Mouse (Mus musculus): ENCODE data around the gene Hgd. TPM values are rescaled to one million over a fixed set of nuclear protein-coding genes. Genes with fewer than 3 reads are reported as not detected.

Gene Hgd
- polyA plus RNA-seq (2012; rRNA removed) (0.20 and 0.40 TPM in 2 replicates), polyA plus RNA-seq (2014; fragmentation: Nextera tagmentation; extraction: Ambion mirVana) (0.12 TPM in 1 of 2 replicates, not detected in the other)

DNA sequence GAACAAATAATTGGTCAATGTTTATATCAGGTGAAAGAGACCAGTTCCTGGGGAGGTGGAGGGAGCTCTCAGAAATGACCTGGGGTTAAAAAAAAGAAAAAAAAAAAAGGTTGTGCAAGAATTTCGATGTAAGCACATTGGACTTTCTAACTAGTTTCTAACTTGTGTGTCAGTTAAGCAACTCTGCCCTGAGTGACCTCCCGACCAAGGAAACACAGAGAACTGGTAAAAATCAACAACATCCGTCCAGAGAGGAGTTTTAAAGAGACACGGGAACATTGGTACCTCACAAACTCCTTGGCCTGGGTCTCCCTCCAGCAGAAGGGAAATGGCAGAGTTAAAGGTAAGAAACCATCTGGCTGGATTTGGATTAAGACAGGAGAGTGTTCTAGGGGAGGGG, at the start of gene Hgd:
Gene Hgd (plus strand): TSS at position 160 of the 400 bp plus-strand sequence.
- TF ChIP-seq POLR2A (IDR thresholded peaks at IDR 0.05; ENCODE audit: borderline replicate concordance, extremely low read depth, insufficient read depth, insufficient read length) = no peak
- no peak within 1 kb of the TSS for H3K9ac ChIP-seq (ENCODE audit: low read depth, low read length, severe bottlenecking)
- H3K4me1 ChIP-seq (ENCODE audit: control insufficient read depth, insufficient read depth, low read length) = peaks cover 13% of the 10 kb centered on the region
- no peak within 1 kb of the TSS for H3K4me2 ChIP-seq (replicated peaks; ENCODE audit: low read depth, low read length, severe bottlenecking)
- H3K9me3 ChIP-seq (ENCODE audit: control insufficient read depth, low read length) = no peaks in the 10 kb centered on the region
- H3K36me3 ChIP-seq (ENCODE audit: control insufficient read depth, insufficient read depth, low read length) = no peaks in the 10 kb centered on the region
- H3K27ac ChIP-seq (replicated peaks; ENCODE audit: low read depth, low read length) = no peak within 1 kb of the TSS
- no peak for ATAC-seq (ENCODE audit: low FRiP score, low read depth)
- no peaks in the 10 kb centered on the region for H3K27me3 ChIP-seq (ENCODE audit: control insufficient read depth, insufficient read depth, low read length)
- no peak for DNase-seq (ENCODE audit: low spot score)
- no peak within 1 kb of the TSS for H3K4me3 ChIP-seq (replicated peaks; ENCODE audit: low read length)
- WGBS = 55% methylated on average over 4 of the region's 4 CpGs

DNA sequence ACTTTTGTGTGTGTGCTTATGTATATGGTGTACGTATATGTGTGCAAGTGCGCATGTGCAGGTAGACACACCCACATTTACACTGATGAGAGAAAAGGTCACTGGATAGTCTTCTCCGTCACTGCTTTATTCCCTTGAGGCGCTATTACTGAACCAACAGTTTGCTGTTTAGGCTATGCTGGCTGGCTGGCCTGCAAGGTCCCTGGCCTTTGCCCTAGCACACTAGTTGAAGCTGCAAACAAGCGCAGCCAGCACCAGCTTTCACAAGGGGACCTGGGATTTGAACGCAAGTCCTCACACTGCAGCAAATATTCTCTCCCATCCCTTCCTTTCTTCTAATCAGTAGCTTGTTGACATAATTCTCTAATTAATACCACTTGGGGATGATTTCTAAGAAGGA, 49.8 kb upstream of the Hgd start:
- Histone ChIP-seq H3K27me3 (ENCODE audit: control insufficient read depth, insufficient read depth, low read length) (no peaks in the 10 kb centered on the region), H3K36me3 (ENCODE audit: control insufficient read depth, insufficient read depth, low read length) (peaks cover 18% of the 10 kb centered on the region), H3K9me3 (ENCODE audit: control insufficient read depth, low read length) (no peaks in the 10 kb centered on the region), H3K9ac (ENCODE audit: low read depth, low read length, severe bottlenecking) (no peak overlapping the region), H3K27ac (replicated peaks; ENCODE audit: low read depth, low read length) (no peak overlapping the region), H3K4me1 (ENCODE audit: control insufficient read depth, insufficient read depth, low read length) (no peaks in the 10 kb centered on the region), H3K4me3 (replicated peaks; ENCODE audit: low read length) (no peak overlapping the region), H3K4me2 (replicated peaks; ENCODE audit: low read depth, low read length, severe bottlenecking) (no peak overlapping the region)
- 86% methylated on average over 6 of the region's 6 CpGs for WGBS
- no peak for TF ChIP-seq POLR2A (IDR thresholded peaks at IDR 0.05; ENCODE audit: borderline replicate concordance, extremely low read depth, insufficient read depth, insufficient read length)
- ATAC-seq (ENCODE audit: low FRiP score, low read depth) = no peak
- no peak for DNase-seq (ENCODE audit: low spot score)

DNA sequence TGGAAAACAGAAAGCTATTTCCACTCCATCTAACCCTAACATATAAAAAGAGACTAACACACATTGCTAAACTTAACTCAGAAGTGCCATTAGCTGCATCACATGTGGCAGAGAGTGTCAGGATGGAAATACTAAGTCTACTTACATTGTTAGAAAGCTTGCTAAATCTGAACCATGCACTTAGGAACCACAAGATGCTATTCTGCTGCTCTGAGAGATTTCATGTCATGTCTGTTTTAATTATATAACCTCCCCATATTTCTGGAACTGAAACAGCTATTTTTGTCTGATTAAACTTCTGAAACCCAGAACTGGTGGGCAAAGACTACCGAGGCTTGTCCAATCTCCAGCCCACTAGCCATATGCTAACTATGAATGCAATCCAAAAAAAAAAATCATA, 47.9 kb upstream of the Hgd start:
- H3K9ac ChIP-seq (ENCODE audit: low read depth, low read length, severe bottlenecking) = no peak overlapping the region
- H3K27me3 ChIP-seq (ENCODE audit: control insufficient read depth, insufficient read depth, low read length) = no peaks in the 10 kb centered on the region
- H3K4me3 ChIP-seq (replicated peaks; ENCODE audit: low read length) = no peak overlapping the region
- H3K4me1 ChIP-seq (ENCODE audit: control insufficient read depth, insufficient read depth, low read length) = no peaks in the 10 kb centered on the region
- WGBS = 97% methylated on average over 1 of the region's 1 CpGs
- TF ChIP-seq POLR2A (IDR thresholded peaks at IDR 0.05; ENCODE audit: borderline replicate concordance, extremely low read depth, insufficient read depth, insufficient read length) = no peak
- peaks cover 23% of the 10 kb centered on the region for H3K36me3 ChIP-seq (ENCODE audit: control insufficient read depth, insufficient read depth, low read length)
- no peak for DNase-seq (ENCODE audit: low spot score)
- H3K27ac ChIP-seq (replicated peaks; ENCODE audit: low read depth, low read length) = no peak overlapping the region
- no peak overlapping the region for H3K4me2 ChIP-seq (replicated peaks; ENCODE audit: low read depth, low read length, severe bottlenecking)
- no peak for ATAC-seq (ENCODE audit: low FRiP score, low read depth)
- H3K9me3 ChIP-seq (ENCODE audit: control insufficient read depth, low read length) = no peaks in the 10 kb centered on the region

DNA sequence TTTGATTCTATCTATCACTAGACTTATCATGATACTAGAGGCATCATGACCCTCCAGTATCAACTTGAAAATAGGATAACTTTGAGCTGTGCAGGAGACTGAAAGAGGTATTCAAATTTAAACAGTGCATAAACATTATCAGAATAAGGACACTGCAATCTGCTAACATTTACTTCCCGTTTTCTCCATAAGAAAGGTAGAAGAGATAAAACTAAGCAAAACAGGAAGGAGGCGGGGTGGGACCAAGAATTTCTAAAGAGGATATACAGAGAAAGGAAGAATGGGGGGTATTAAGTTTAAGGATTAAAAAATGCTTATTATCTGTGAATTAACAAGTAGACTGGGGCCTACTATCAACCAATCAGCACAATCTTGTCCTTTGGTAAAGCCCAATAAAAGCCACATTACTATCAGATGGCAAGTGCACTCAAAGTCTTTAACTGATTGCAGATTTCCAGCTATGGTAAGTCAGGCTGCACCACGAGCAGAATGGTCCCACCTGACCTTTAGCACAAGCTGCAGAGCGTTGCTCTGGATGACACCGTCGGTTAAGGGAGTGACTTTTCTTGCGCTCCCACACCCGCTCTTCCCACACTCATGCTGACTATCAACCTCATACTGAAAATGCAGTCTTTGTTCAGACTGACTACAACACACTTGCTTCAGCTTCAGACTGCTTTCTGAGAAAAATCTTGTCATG, 46.4 kb upstream of the Hgd start:
- H3K27ac ChIP-seq (replicated peaks; ENCODE audit: low read depth, low read length) = no peak overlapping the region
- H3K36me3 ChIP-seq (ENCODE audit: control insufficient read depth, insufficient read depth, low read length) = peaks cover 23% of the 10 kb centered on the region
- no peaks in the 10 kb centered on the region for H3K9me3 ChIP-seq (ENCODE audit: control insufficient read depth, low read length)
- H3K27me3 ChIP-seq (ENCODE audit: control insufficient read depth, insufficient read depth, low read length) = no peaks in the 10 kb centered on the region
- DNase-seq (ENCODE audit: low spot score) (no peak), ATAC-seq (ENCODE audit: low FRiP score, low read depth) (no peak)
- H3K4me3 ChIP-seq (replicated peaks; ENCODE audit: low read length) = no peak overlapping the region
- 84% methylated on average over 8 of the region's 8 CpGs for WGBS
- no peak overlapping the region for H3K9ac ChIP-seq (ENCODE audit: low read depth, low read length, severe bottlenecking)
- H3K4me1 ChIP-seq (ENCODE audit: control insufficient read depth, insufficient read depth, low read length) = peaks cover 1% of the 10 kb centered on the region
- TF ChIP-seq POLR2A (IDR thresholded peaks at IDR 0.05; ENCODE audit: borderline replicate concordance, extremely low read depth, insufficient read depth, insufficient read length) = no peak
- no peak overlapping the region for H3K4me2 ChIP-seq (replicated peaks; ENCODE audit: low read depth, low read length, severe bottlenecking)

DNA sequence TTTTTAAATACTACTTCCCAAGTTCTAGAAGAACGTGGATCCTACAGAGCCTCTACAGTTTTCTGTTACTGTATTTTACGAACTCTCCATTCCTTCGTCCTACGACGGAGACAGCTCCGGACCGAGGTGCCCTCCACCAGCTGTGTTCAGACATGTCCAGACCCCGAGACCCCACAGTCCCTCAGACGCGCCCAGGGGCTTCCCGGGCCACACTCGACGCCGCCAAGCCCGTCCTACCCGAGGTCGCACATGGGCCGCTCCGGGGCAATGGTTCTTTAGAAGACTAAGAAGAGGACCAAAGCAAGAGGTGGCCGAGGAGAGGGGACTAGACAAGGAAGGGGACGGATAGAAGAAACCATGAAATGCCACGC, 40.7 kb upstream of the Hgd start:
- under 1% methylated on average over 22 of the region's 22 CpGs for WGBS

More for the DNA sequence above, 40.7 kb upstream of the Hgd start:
- TF ChIP-seq POLR2A (IDR thresholded peaks at IDR 0.05; ENCODE audit: borderline replicate concordance, extremely low read depth, insufficient read depth, insufficient read length) = no peak
- ATAC-seq (ENCODE audit: low FRiP score, low read depth) (peak; percentile 38), DNase-seq (ENCODE audit: low spot score) (no peak)
- Histone ChIP-seq H3K4me2 (replicated peaks; ENCODE audit: low read depth, low read length, severe bottlenecking) (peak overlapping the region; percentile 72), H3K36me3 (ENCODE audit: control insufficient read depth, insufficient read depth, low read length) (peaks cover 13% of the 10 kb centered on the region), H3K9me3 (ENCODE audit: control insufficient read depth, low read length) (no peaks in the 10 kb centered on the region), H3K27ac (replicated peaks; ENCODE audit: low read depth, low read length) (peak overlapping the region; percentile 55), H3K4me1 (ENCODE audit: control insufficient read depth, insufficient read depth, low read length) (peaks cover 10% of the 10 kb centered on the region), H3K9ac (ENCODE audit: low read depth, low read length, severe bottlenecking) (peak overlapping the region; percentile 76), H3K27me3 (ENCODE audit: control insufficient read depth, insufficient read depth, low read length) (no peaks in the 10 kb centered on the region), H3K4me3 (replicated peaks; ENCODE audit: low read length) (peak overlapping the region; percentile 59)

Measured in limb, embryonic 14.5 days (tissue).